Mouse (Mus musculus) cerebellum, adult 2 months (tissue): ENCODE measurements around the gene Fkbp2.

Experiments used
- CTCF ChIP-seq: fragments of 200-500 bp; IDR thresholded peaks from 2 replicates; pipeline ENCODE4 v1.5.1; 2011; ENCODE audit warnings: low read depth, mild to moderate bottlenecking, control low read depth, low read length, moderate library complexity, borderline replicate concordance; ENCODE audit not compliant: insufficient read depth
- POLR2A ChIP-seq: fragments of 200-500 bp; IDR thresholded peaks from 2 replicates; pipeline ENCODE4 v1.6.1; 2011; ENCODE audit warnings: low read length, control low read depth, borderline replicate concordance; ENCODE audit not compliant: insufficient read depth

DNA sequence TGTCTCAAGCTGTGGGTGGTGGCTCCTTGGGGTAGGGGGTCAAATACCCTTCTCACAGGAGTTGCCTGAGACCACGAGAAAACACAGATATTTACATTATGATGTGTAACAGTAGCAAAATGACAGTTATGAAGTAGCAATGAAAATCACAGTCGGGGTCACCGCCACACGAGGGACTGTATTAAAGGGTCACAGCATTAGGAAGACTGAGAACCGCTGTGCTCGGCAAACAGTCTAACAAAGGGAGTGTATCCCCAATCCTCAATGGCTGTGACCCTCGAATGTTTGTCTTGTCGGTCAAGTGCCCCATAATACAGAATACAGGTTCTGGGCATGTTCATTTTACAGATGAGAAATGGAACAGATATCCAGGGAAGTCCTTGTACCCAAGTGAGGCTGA, 13.7 kb upstream of the Fkbp2 start:
- TF ChIP-seq CTCF: no peak
- TF ChIP-seq POLR2A: no peak
